12 mouse cellular contexts compared by ENCODE assay signal in genomic region chr5:107317141-107317540, GRCm38 (mm10).
"Had no signal": no experiment of that assay in that cellular context is flagged by ENCODE, and none has a peak within 500 bp of the region (broad histone marks: within the 10 kb centered on the region; RNA-seq: fewer than 3 reads in every experiment).

No protein-coding gene starts in this region.

- DNase-seq: lung, embryonic 14.5 days; lung, postnatal 10 days; lung, postnatal 4 days; midbrain, embryonic 14.5 days; retina, postnatal 1 day; right cerebral cortex, adult 18-20 months; right cerebral cortex, postnatal 25 days; right cerebral cortex, postnatal 4 days; spleen, adult 18-20 months; thymus, adult 18-20 months; thymus, postnatal 14 days; thymus, postnatal 36 days had no signal
